Mouse (Mus musculus) intestine, embryonic 14.5 days (tissue): ENCODE data around the gene Ripply1. TPM values are rescaled to one million over a fixed set of nuclear protein-coding genes. Genes with fewer than 3 reads are reported as not detected.
A peak's percentile ranks its signal among the peaks of the same experiment; 100 is the strongest.

Experiments used
- ATAC-seq: fragments of 200-750 bp; cut with Nextera tagmentation; replicated peaks from 2 replicates; pipeline ENCODE4 v1.8.0; 2017; ENCODE audit warnings: low read depth, moderate number of reproducible peaks, moderate TSS enrichment, moderate library complexity; ENCODE audit not compliant: low FRiP score, low TSS enrichment
- DNase-seq: peaks from one replicate; pipeline ENCODE4 v3.0.0-alpha.2; 2018; ENCODE audit warnings: low spot score
- H3K27ac ChIP-seq: fragments of 300-500 bp; sonication (generic); 2 replicates; pipeline ENCODE4 v1.5.1; 2014; ENCODE audit warnings: low read depth, mild to moderate bottlenecking, control low read depth
- H3K27me3 ChIP-seq: fragments of 300-500 bp; sonication (generic); replicated peaks from 2 replicates; pipeline ENCODE4 v1.6.1; 2014; ENCODE audit warnings: low read length, control low read depth; ENCODE audit not compliant: control insufficient read depth, insufficient read depth
- H3K36me3 ChIP-seq: fragments of 300-500 bp; sonication (generic); 2 replicates; pipeline ENCODE4 v1.6.1; 2014; ENCODE audit warnings: low read length, control low read depth; ENCODE audit not compliant: control insufficient read depth, insufficient read depth
- H3K4me1 ChIP-seq: fragments of 300-500 bp; sonication (generic); replicated peaks from 2 replicates; pipeline ENCODE4 v1.6.1; 2014; ENCODE audit warnings: low read length, control low read depth, mixed read lengths; ENCODE audit not compliant: control insufficient read depth, insufficient read depth
- H3K4me2 ChIP-seq: fragments of 300-500 bp; sonication (generic); 2 replicates; pipeline ENCODE4 v1.6.1; 2014; ENCODE audit warnings: low read length
- H3K4me3 ChIP-seq: fragments of 300-500 bp; sonication (generic); 2 replicates; pipeline ENCODE4 v1.5.1; 2014; ENCODE audit warnings: low read depth, low read length, control low read depth, mixed read lengths
- H3K9ac ChIP-seq: fragments of 300-500 bp; sonication (generic); 2 replicates; pipeline ENCODE4 v1.6.1; 2014; ENCODE audit warnings: mild to moderate bottlenecking, low read length
- H3K9me3 ChIP-seq: fragments of 300-500 bp; sonication (generic); 2 replicates; pipeline ENCODE4 v1.6.1; 2016; ENCODE audit warnings: low read length, control low read depth; ENCODE audit not compliant: control insufficient read depth
- WGBS: fragments of 180-500 bp; shearing (Covaris S2); extraction: QIAGEN DNeasy Blood & Tissue Kit; methylation state at CpG from one replicate; pipeline ENCODE4 v1.1.7; 2014; 5-methylcytosine and 5-hydroxymethylcytosine counted together
- polyA plus RNA-seq: library from polyadenylated mRNA; unstranded; fragments of >200 nt; fragmentation: Nextera tagmentation; extraction: Ambion mirVana; gene quantifications from 2 replicates; pipeline ENCODE4 v1.2.1, GENCODE M21; 2014

Gene Ripply1
- polyA plus RNA-seq, 1 experiment from 2014 or later, result not detected

DNA sequence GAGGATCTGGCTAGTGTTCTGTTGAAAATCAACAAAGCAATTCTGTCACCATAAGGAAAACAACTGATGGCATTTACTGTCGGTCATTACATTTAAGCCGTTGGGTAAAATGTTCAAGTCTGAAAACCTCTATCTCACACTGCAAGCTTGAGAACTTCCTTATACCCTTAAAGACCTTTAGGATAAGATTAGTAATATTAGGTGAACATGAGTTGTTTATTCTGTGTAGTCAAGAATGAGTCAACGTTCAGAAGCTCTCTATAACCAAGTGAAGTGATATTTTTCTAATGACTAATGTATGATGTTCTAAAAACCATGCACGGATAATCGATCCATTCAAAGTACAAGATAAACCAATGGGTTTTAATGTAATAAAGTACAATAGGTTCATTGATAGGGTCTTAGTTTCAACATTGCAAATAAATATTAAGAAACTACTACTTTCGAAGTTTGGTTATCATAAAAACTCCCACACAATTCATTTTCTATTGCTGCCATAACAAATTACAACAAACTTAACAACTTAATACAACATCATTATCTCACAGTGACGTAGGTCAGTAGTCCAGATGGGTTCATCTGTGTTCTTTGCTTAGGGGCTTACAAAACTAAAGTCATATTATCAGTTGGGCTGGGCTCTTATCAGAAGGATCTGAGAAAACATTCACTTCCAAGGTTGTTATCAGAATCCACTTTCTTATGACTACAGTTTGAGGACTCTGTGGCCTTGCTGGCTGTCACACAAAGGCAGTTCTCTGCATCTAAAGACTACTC, 12.1 kb upstream of the Ripply1 start:
- no peak overlapping the region for H3K4me3 ChIP-seq
- H3K9me3 ChIP-seq, result no peaks in the 10 kb centered on the region
- H3K9ac ChIP-seq, result no peak overlapping the region
- DNase-seq (no peak), ATAC-seq (no peak)
- no peaks in the 10 kb centered on the region for H3K4me1 ChIP-seq
- H3K4me2 ChIP-seq, result no peak overlapping the region
- 60% methylated on average over 7 of the region's 7 CpGs for WGBS
- no peaks in the 10 kb centered on the region for H3K36me3 ChIP-seq
- H3K27ac ChIP-seq, result no peak overlapping the region
- H3K27me3 ChIP-seq, result no peaks in the 10 kb centered on the region

DNA sequence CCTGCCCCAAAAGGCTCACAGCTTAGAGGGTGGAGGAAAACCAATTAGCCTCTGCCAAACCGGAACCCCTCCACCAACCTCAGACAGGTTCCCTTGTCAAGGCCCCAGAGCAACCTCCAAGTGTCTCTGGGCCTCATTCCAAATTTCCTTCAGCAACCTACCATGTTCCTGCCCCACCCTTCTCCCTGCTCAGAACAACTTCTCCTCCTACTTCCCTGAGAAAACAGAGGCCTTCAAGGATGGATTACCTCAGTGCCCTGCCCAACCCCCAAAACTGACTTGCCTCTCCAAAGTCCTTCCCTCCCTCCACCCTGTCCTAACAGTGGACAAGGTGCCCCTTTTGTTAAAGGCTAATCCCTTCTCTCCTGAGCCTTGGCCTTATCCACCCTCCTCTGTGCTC, 3.6 kb upstream of the Ripply1 start:
- Histone ChIP-seq H3K9ac (no peak overlapping the region), H3K27ac (no peak overlapping the region), H3K4me3 (no peak overlapping the region), H3K4me2 (no peak overlapping the region), H3K4me1 (no peaks in the 10 kb centered on the region), H3K9me3 (no peaks in the 10 kb centered on the region), H3K27me3 (no peaks in the 10 kb centered on the region), H3K36me3 (no peaks in the 10 kb centered on the region)
- peak; percentile 13 for DNase-seq
- ATAC-seq, result no peak
- 14% methylated on average over 1 of the region's 1 CpGs for WGBS

DNA sequence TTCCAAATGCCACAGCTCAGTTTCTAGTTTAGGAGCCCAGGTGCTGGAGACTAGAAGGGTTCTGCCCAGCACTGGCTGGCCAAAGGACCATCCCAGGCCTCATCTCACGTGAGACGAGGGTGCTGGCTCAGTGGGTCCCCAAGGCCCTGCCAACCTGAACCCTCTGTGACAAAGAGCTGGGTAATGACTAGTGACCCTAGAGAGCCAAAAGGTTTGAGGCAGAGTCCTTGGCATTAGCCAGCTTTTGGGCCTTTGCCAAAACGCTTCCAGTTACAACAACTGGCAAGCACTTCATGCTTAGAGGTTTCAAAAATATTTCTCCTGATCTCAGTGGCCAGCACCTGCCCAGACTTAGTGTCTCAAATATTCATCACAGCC, 881 bp upstream of the Ripply1 start:
- Histone ChIP-seq H3K9me3 (no peaks in the 10 kb centered on the region), H3K9ac (no peak overlapping the region), H3K27ac (no peak overlapping the region), H3K36me3 (no peaks in the 10 kb centered on the region), H3K27me3 (no peaks in the 10 kb centered on the region), H3K4me3 (no peak overlapping the region), H3K4me1 (no peaks in the 10 kb centered on the region), H3K4me2 (no peak overlapping the region)
- 71% methylated on average over 3 of the region's 3 CpGs for WGBS
- DNase-seq (no peak), ATAC-seq (no peak)

DNA sequence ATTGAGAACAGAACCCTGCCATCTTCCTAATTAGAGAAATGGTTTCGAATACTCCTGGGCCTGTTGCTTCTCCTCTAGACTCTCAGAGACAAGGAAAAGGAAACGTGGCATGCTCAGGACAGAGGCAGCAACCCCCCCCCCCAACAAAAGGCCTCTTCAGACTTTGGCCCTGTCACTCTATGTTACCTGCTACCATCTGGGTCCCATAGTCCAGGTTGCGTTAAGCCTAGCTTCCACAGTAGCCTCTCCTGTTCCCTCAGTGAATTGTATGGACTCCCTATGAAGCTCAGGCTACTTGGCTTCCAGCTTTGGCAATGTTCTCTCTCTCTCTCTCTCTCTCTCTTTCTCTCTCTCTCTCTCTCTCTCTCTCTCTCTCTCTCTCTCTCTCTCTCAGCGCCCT, 590 bp downstream of the Ripply1 start:
- H3K27ac ChIP-seq, result no peak overlapping the region
- H3K4me2 ChIP-seq, result no peak overlapping the region
- WGBS, result 72% methylated on average over 4 of the region's 4 CpGs
- H3K9ac ChIP-seq, result no peak overlapping the region
- H3K4me1 ChIP-seq, result no peaks in the 10 kb centered on the region
- DNase-seq, result no peak
- no peaks in the 10 kb centered on the region for H3K27me3 ChIP-seq
- no peaks in the 10 kb centered on the region for H3K9me3 ChIP-seq
- ATAC-seq, result no peak
- no peaks in the 10 kb centered on the region for H3K36me3 ChIP-seq
- no peak overlapping the region for H3K4me3 ChIP-seq

DNA sequence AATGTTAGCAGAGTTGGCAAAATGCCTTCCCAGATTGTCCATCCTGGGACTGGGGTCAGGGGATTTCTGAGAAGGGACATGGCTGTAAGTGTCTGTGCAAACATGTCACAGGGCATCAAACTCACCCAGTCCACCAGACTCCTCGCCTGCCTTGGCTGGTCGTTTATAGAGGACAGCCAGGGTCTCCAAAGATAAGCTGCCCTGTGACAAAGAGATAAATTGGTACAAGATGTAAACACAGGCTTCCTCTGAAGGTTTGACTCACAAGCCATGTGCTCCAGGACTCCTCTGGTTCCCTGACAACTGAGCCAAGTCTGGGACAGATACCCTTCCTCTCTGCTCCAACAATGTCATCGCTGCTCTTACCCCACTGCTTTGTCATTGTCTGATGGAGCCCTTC, 1.2 kb downstream of the Ripply1 start:
- no peak for ATAC-seq
- DNase-seq, result no peak
- no peak overlapping the region for H3K4me3 ChIP-seq
- WGBS, result 31% methylated on average over 3 of the region's 3 CpGs
- 0 out of 2 replicates have a peak, but pooled peaks cover 3% of the 10 kb centered on the region for H3K27me3 ChIP-seq
- H3K4me2 ChIP-seq, result no peak overlapping the region
- H3K9me3 ChIP-seq, result no peaks in the 10 kb centered on the region
- no peak overlapping the region for H3K27ac ChIP-seq
- H3K36me3 ChIP-seq, result no peaks in the 10 kb centered on the region
- H3K9ac ChIP-seq, result no peak overlapping the region
- H3K4me1 ChIP-seq, result no peaks in the 10 kb centered on the region

- Histone ChIP-seq H3K27me3 (0 out of 2 replicates have a peak, but pooled peaks cover 3% of the 10 kb centered on the region), H3K9me3 (no peaks in the 10 kb centered on the region), H3K4me3 (no peak overlapping the region), H3K36me3 (no peaks in the 10 kb centered on the region), H3K4me2 (no peak overlapping the region), H3K27ac (no peak overlapping the region), H3K9ac (no peak overlapping the region), H3K4me1 (no peaks in the 10 kb centered on the region)
- ATAC-seq (no peak), DNase-seq (no peak)
- WGBS, result 58% methylated on average over 5 of the region's 5 CpGs
Measured at GRCm38 (mm10) chrX:139779401-139779800, 2.8 kb downstream of the Ripply1 start.

DNA sequence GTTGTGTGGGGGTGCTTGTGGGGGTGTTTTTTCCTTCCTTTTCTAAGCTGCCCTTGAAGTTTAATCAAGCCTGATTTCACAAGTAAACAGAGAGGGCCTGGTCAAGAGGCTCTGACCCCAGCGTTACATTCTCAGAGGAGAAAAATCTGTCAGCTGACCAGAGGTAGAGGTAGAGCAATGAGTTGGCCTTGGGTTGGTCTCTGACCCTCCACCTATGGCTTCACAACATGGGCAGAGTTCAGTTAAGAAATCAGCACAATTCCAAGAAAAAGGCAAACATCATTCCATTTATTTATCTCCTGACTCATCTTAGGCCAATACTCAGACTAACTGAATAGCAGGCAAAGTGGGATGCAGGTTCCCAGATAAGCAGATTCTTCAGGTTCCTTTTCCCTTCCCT, 3.3 kb downstream of the Ripply1 start:
- Histone ChIP-seq H3K9ac (no peak overlapping the region), H3K4me2 (no peak overlapping the region), H3K4me1 (no peaks in the 10 kb centered on the region), H3K9me3 (no peaks in the 10 kb centered on the region), H3K27ac (no peak overlapping the region), H3K4me3 (no peak overlapping the region), H3K27me3 (0 out of 2 replicates have a peak, but pooled peaks cover 3% of the 10 kb centered on the region), H3K36me3 (no peaks in the 10 kb centered on the region)
- ATAC-seq, result no peak
- DNase-seq, result no peak
- 67% methylated on average over 1 of the region's 1 CpGs for WGBS

- H3K4me1 ChIP-seq, result no peaks in the 10 kb centered on the region
- H3K27me3 ChIP-seq, result 0 out of 2 replicates have a peak, but pooled peaks cover 3% of the 10 kb centered on the region
- WGBS, result 44% methylated on average over 4 of the region's 4 CpGs
- DNase-seq (no peak), ATAC-seq (no peak)
- H3K9me3 ChIP-seq, result no peaks in the 10 kb centered on the region
- no peak overlapping the region for H3K27ac ChIP-seq
- H3K9ac ChIP-seq, result no peak overlapping the region
- no peak overlapping the region for H3K4me3 ChIP-seq
- H3K4me2 ChIP-seq, result no peak overlapping the region
- H3K36me3 ChIP-seq, result no peaks in the 10 kb centered on the region
Measured at GRCm38 (mm10) chrX:139777357-139777756, 4.8 kb downstream of the Ripply1 start.

- H3K36me3 ChIP-seq, result no peaks in the 10 kb centered on the region
- H3K4me3 ChIP-seq, result no peak overlapping the region
- 65% methylated on average over 7 of the region's 7 CpGs for WGBS
- DNase-seq (no peak), ATAC-seq (no peak)
- no peak overlapping the region for H3K9ac ChIP-seq
- H3K27ac ChIP-seq, result no peak overlapping the region
- 0 out of 2 replicates have a peak, but pooled peaks cover 3% of the 10 kb centered on the region for H3K27me3 ChIP-seq
- H3K4me1 ChIP-seq, result no peaks in the 10 kb centered on the region
- H3K4me2 ChIP-seq, result no peak overlapping the region
- no peaks in the 10 kb centered on the region for H3K9me3 ChIP-seq
Measured at GRCm38 (mm10) chrX:139775084-139775612, 7.0 kb downstream of the Ripply1 start.
